Mouse (Mus musculus): ENCODE measurements around the gene Hdac9.

Hdac9 gene

GRCm38 (mm10) chr12:34224505-34224904, 692.4 kb downstream of the Hdac9 start:
- no peak for DNase-seq (ENCODE audit: low spot score in 2 of 2)

GRCm38 (mm10) chr12:34221014-34221413, 695.9 kb downstream of the Hdac9 start:
- no peak for DNase-seq (ENCODE audit: low spot score in 2 of 2)

GRCm38 (mm10) chr12:34220051-34220926, 696.6 kb downstream of the Hdac9 start:
- DNase-seq (ENCODE audit: low spot score in 2 of 2), result no peak

GRCm38 (mm10) chr12:34218561-34218960, 698.3 kb downstream of the Hdac9 start:
- no peak for DNase-seq (ENCODE audit: low spot score in 2 of 2)

- DNase-seq (ENCODE audit: low spot score in 2 of 2), result no peak
Observed at GRCm38 (mm10) chr12:34215023-34216020, 701.6 kb downstream of the Hdac9 start.

GRCm38 (mm10) chr12:34212162-34212561, 704.7 kb downstream of the Hdac9 start:
- no peak for DNase-seq (ENCODE audit: low spot score in 2 of 2)

GRCm38 (mm10) chr12:34201471-34201870, 715.4 kb downstream of the Hdac9 start:
- no peak for DNase-seq (ENCODE audit: low spot score in 2 of 2)

GRCm38 (mm10) chr12:34200030-34200446, 716.9 kb downstream of the Hdac9 start:
- DNase-seq (ENCODE audit: low spot score in 2 of 2), result no peak

- DNase-seq (ENCODE audit: low spot score in 2 of 2), result no peak
Observed at GRCm38 (mm10) chr12:34195155-34195828, 721.6 kb downstream of the Hdac9 start.

GRCm38 (mm10) chr12:34194116-34194515, 722.8 kb downstream of the Hdac9 start:
- DNase-seq (ENCODE audit: low spot score in 2 of 2), result no peak

- no peak for DNase-seq (ENCODE audit: low spot score in 2 of 2)
Observed at GRCm38 (mm10) chr12:34191246-34191645, 725.6 kb downstream of the Hdac9 start.

GRCm38 (mm10) chr12:34178931-34179330, 738.0 kb downstream of the Hdac9 start:
- DNase-seq (ENCODE audit: low spot score in 2 of 2), result no peak

GRCm38 (mm10) chr12:34176790-34177189, 740.1 kb downstream of the Hdac9 start:
- no peak for DNase-seq (ENCODE audit: low spot score in 2 of 2)

GRCm38 (mm10) chr12:34173036-34173435, 743.9 kb downstream of the Hdac9 start:
- DNase-seq (ENCODE audit: low spot score in 2 of 2), result no peak

- DNase-seq (ENCODE audit: low spot score in 2 of 2), result no peak
Observed at GRCm38 (mm10) chr12:34170601-34171000, 746.3 kb downstream of the Hdac9 start.

- DNase-seq (ENCODE audit: low spot score in 2 of 2), result no peak
Observed at GRCm38 (mm10) chr12:34165674-34166073, 751.2 kb downstream of the Hdac9 start.

GRCm38 (mm10) chr12:34156301-34156700, 760.6 kb downstream of the Hdac9 start:
- DNase-seq (ENCODE audit: low spot score in 2 of 2), result no peak

- DNase-seq (ENCODE audit: low spot score in 2 of 2), result no peak
Observed at GRCm38 (mm10) chr12:34155740-34156139, 761.2 kb downstream of the Hdac9 start.

GRCm38 (mm10) chr12:34154757-34155156, 762.1 kb downstream of the Hdac9 start:
- no peak for DNase-seq (ENCODE audit: low spot score in 2 of 2)

- no peak for DNase-seq (ENCODE audit: low spot score in 2 of 2)
Observed at GRCm38 (mm10) chr12:34151336-34151735, 765.6 kb downstream of the Hdac9 start.

- no peak for DNase-seq (ENCODE audit: low spot score in 2 of 2)
Observed at GRCm38 (mm10) chr12:34142743-34143142, 774.2 kb downstream of the Hdac9 start.

- no peak for DNase-seq (ENCODE audit: low spot score in 2 of 2)
Observed at GRCm38 (mm10) chr12:34113336-34113735, 803.6 kb downstream of the Hdac9 start.
